Mouse (Mus musculus) limb, embryonic 13.5 days (tissue): ENCODE data around the gene Mcm2. TPM values are rescaled to one million over a fixed set of nuclear protein-coding genes. Genes with fewer than 3 reads are reported as not detected.

Experiments used
- ATAC-seq: fragments of 200-750 bp; cut with Nextera tagmentation; 2 replicates; pipeline ENCODE4 v1.8.0; 2017; ENCODE audit warnings: low read depth, moderate number of reproducible peaks, moderate TSS enrichment; ENCODE audit not compliant: low FRiP score
- H3K27ac ChIP-seq: fragments of 300-500 bp; sonication (generic); 2 replicates; pipeline ENCODE4 v1.5.1; 2015; ENCODE audit warnings: inconsistent platforms, mild to moderate bottlenecking, moderate library complexity
- H3K27me3 ChIP-seq: fragments of 300-500 bp; sonication (generic); 2 replicates; pipeline ENCODE4 v1.6.1; 2015; ENCODE audit warnings: mild to moderate bottlenecking, inconsistent platforms
- H3K36me3 ChIP-seq: fragments of 300-500 bp; sonication (generic); 2 replicates; pipeline ENCODE4 v1.6.1; 2015; ENCODE audit warnings: inconsistent platforms, mild to moderate bottlenecking, moderate library complexity
- H3K4me1 ChIP-seq: fragments of 300-500 bp; sonication (generic); 2 replicates; pipeline ENCODE4 v1.6.1; 2015; ENCODE audit warnings: inconsistent platforms
- H3K4me2 ChIP-seq: fragments of 300-500 bp; sonication (generic); replicated peaks from 2 replicates; pipeline ENCODE4 v1.6.1; 2015; ENCODE audit warnings: inconsistent platforms, mild to moderate bottlenecking, moderate library complexity
- H3K4me3 ChIP-seq: fragments of 300-500 bp; sonication (generic); 2 replicates; pipeline ENCODE4 v1.5.1; 2015; ENCODE audit warnings: moderate library complexity, mild to moderate bottlenecking, inconsistent platforms
- H3K9ac ChIP-seq: fragments of 300-500 bp; sonication (generic); 2 replicates; pipeline ENCODE4 v1.6.1; 2015; ENCODE audit warnings: mild to moderate bottlenecking, inconsistent platforms
- H3K9me3 ChIP-seq: fragments of 300-500 bp; sonication (generic); 2 replicates; pipeline ENCODE4 v1.6.1; 2016; ENCODE audit warnings: inconsistent platforms
- WGBS: fragments of 180-500 bp; shearing (Covaris S2); methylation state at CpG from one replicate; pipeline ENCODE4 v1.1.7; 2015; 5-methylcytosine and 5-hydroxymethylcytosine counted together
- polyA plus RNA-seq: library from polyadenylated mRNA; unstranded; fragments of >200 nt; fragmentation: Nextera tagmentation; extraction: Ambion mirVana; gene quantifications from 2 replicates; pipeline ENCODE4 v1.2.1, GENCODE M21; 2015

Gene Mcm2
- polyA plus RNA-seq, 1 experiment from 2014 or later = 144 TPM

GRCm38 (mm10) chr6:88924502-88925275, 26.1 kb upstream of the Mcm2 start:
- 9% methylated on average over 5 of the region's 5 CpGs for WGBS
- H3K4me1 ChIP-seq = peaks cover 33% of the 10 kb centered on the region
- H3K4me3 ChIP-seq = no peak overlapping the region
- no peaks in the 10 kb centered on the region for H3K36me3 ChIP-seq
- H3K27ac ChIP-seq = peak overlapping the region; percentile 74
- H3K9ac ChIP-seq = no peak overlapping the region
- H3K27me3 ChIP-seq = no peaks in the 10 kb centered on the region
- H3K9me3 ChIP-seq = no peaks in the 10 kb centered on the region
- 0 out of 2 replicates have a peak overlapping the region, but pooled peaks have one; percentile 10 for H3K4me2 ChIP-seq
- ATAC-seq = peak; percentile 79

DNA sequence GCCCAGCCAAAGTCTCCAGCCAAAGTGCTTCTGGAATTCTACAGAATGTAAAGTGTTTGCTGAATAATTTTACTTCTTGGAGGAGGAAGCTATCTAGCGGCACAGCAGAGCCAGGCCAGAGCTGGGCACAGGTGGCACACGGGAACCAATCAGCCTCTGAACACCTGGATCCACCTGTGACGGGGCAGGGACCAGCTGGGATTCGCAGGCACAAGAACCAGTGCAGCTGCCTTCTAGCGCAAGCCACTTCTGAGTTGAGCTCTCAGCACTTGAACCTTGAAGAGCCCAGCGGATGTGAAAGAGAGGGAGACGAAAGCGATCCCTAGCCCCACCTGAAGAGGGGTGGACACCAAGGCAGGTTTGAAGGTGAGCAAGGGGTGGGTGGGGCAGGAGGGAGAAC, 20.2 kb upstream of the Mcm2 start:
- Histone ChIP-seq H3K9ac (no peak overlapping the region), H3K4me2 (no peak overlapping the region), H3K4me3 (no peak overlapping the region), H3K27ac (no peak overlapping the region), H3K4me1 (peaks cover 6% of the 10 kb centered on the region; the same call in 1 of the 2 replicates), H3K36me3 (no peaks in the 10 kb centered on the region), H3K9me3 (no peaks in the 10 kb centered on the region), H3K27me3 (no peaks in the 10 kb centered on the region)
- WGBS = 75% methylated on average over 8 of the region's 8 CpGs
- ATAC-seq = no peak

GRCm38 (mm10) chr6:88916153-88916552, 17.6 kb upstream of the Mcm2 start:
- Histone ChIP-seq H3K27me3 (no peaks in the 10 kb centered on the region), H3K36me3 (peaks cover 19% of the 10 kb centered on the region), H3K27ac (no peak overlapping the region), H3K4me2 (no peak overlapping the region), H3K4me3 (no peak overlapping the region), H3K9me3 (no peaks in the 10 kb centered on the region), H3K9ac (no peak overlapping the region), H3K4me1 (0 out of 2 replicates have a peak, but pooled peaks cover 5% of the 10 kb centered on the region)
- WGBS = 65% methylated on average over 1 of the region's 1 CpGs
- ATAC-seq = no peak

DNA sequence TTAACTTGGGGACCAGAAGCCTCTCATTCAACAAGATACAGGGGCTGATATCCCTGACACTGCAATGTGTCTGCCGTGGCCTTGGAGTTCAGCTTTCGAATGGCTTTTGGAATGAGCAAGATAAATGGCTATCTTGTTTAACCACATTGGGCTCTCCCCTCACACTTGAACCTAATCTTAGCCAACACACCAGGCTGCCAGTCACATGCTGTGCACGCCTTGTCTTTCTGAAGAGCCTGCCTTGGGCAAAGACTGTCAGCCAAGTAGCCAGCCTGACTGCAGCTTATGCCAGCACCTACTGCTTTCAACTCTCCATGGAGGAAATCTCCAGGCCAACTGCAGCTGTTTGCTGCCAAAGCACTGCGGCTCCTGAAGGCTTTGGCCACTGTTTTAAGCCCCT, 16.9 kb upstream of the Mcm2 start:
- Histone ChIP-seq H3K27me3 (no peaks in the 10 kb centered on the region), H3K4me3 (no peak overlapping the region)
- ATAC-seq = no peak

GRCm38 (mm10) chr6:88914799-88915198, 16.2 kb upstream of the Mcm2 start:
- WGBS = 76% methylated on average over 5 of the region's 5 CpGs
- peaks cover 33% of the 10 kb centered on the region for H3K36me3 ChIP-seq
- H3K4me3 ChIP-seq = no peak overlapping the region
- H3K9ac ChIP-seq = no peak overlapping the region
- H3K9me3 ChIP-seq = no peaks in the 10 kb centered on the region
- H3K4me1 ChIP-seq = 0 out of 2 replicates have a peak, but pooled peaks cover 5% of the 10 kb centered on the region
- H3K4me2 ChIP-seq = no peak overlapping the region
- no peak for ATAC-seq
- no peaks in the 10 kb centered on the region for H3K27me3 ChIP-seq
- H3K27ac ChIP-seq = no peak overlapping the region

More for the DNA sequence above, 16.9 kb upstream of the Mcm2 start:
- Histone ChIP-seq H3K36me3 (peaks cover 26% of the 10 kb centered on the region), H3K4me2 (no peak overlapping the region), H3K4me1 (0 out of 2 replicates have a peak, but pooled peaks cover 5% of the 10 kb centered on the region), H3K9ac (no peak overlapping the region), H3K27ac (no peak overlapping the region), H3K9me3 (no peaks in the 10 kb centered on the region)
- WGBS = 85% methylated on average over 4 of the region's 4 CpGs

DNA sequence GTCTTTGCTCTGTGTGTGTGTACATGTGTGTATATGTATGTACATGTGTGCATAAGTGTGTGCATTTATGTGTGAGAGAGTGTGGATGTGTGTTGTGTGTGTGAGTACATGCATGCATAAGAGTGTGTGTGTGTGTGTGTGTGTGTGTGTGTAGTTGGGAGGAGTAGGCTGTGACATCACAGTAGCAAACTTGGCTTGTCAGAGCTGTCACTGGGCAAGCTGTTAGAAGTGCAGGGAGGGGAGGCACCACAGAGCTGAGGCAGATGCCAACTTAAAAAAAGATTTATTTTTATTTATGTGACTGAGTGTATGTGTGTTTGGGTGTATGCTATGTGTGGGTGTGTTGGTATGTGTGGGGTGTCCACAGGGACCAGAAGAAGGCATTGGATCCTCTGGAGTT, 14.9 kb upstream of the Mcm2 start:
- H3K4me2 ChIP-seq = no peak overlapping the region
- no peak for ATAC-seq
- H3K27me3 ChIP-seq = no peaks in the 10 kb centered on the region
- H3K9ac ChIP-seq = no peak overlapping the region
- peaks cover 46% of the 10 kb centered on the region for H3K36me3 ChIP-seq
- H3K9me3 ChIP-seq = no peaks in the 10 kb centered on the region
- 0 out of 2 replicates have a peak, but pooled peaks cover 5% of the 10 kb centered on the region for H3K4me1 ChIP-seq
- no peak overlapping the region for H3K27ac ChIP-seq
- no peak overlapping the region for H3K4me3 ChIP-seq

- H3K4me2 ChIP-seq = no peak overlapping the region
- no peaks in the 10 kb centered on the region for H3K9me3 ChIP-seq
- 0 out of 2 replicates have a peak, but pooled peaks cover 3% of the 10 kb centered on the region for H3K4me1 ChIP-seq
- no peak for ATAC-seq
- 79% methylated on average over 4 of the region's 4 CpGs for WGBS
- H3K4me3 ChIP-seq = no peak overlapping the region
- no peak overlapping the region for H3K9ac ChIP-seq
- no peaks in the 10 kb centered on the region for H3K27me3 ChIP-seq
- H3K27ac ChIP-seq = no peak overlapping the region
- peaks cover 50% of the 10 kb centered on the region for H3K36me3 ChIP-seq
Measured at GRCm38 (mm10) chr6:88913022-88913421, 14.4 kb upstream of the Mcm2 start.

DNA sequence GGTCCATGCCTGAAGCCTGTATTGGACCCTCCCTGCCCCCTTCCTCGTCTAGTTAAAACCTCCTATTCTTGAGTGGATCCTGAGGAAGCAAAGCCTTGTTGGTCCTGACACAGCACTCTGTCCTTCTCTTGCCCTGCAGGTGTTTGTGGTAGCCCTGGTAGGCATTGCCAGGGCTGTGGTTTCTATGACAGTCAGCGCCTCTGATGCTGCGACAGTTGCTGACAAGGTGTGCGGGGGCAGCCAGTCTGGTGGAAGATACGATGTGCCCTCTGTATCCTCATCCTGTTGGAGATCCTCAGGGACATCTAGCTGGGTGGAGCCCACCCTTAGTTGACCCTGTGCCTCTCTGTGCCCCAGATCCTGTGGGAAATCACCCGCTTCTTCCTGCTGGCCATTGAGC, 10.6 kb upstream of the Mcm2 start:
- Histone ChIP-seq H3K9me3 (no peaks in the 10 kb centered on the region), H3K4me2 (no peak overlapping the region), H3K4me1 (peaks cover 13% of the 10 kb centered on the region), H3K36me3 (peaks cover 61% of the 10 kb centered on the region), H3K9ac (no peak overlapping the region), H3K4me3 (no peak overlapping the region), H3K27ac (no peak overlapping the region), H3K27me3 (no peaks in the 10 kb centered on the region)
- no peak for ATAC-seq
- 94% methylated on average over 6 of the region's 6 CpGs for WGBS

DNA sequence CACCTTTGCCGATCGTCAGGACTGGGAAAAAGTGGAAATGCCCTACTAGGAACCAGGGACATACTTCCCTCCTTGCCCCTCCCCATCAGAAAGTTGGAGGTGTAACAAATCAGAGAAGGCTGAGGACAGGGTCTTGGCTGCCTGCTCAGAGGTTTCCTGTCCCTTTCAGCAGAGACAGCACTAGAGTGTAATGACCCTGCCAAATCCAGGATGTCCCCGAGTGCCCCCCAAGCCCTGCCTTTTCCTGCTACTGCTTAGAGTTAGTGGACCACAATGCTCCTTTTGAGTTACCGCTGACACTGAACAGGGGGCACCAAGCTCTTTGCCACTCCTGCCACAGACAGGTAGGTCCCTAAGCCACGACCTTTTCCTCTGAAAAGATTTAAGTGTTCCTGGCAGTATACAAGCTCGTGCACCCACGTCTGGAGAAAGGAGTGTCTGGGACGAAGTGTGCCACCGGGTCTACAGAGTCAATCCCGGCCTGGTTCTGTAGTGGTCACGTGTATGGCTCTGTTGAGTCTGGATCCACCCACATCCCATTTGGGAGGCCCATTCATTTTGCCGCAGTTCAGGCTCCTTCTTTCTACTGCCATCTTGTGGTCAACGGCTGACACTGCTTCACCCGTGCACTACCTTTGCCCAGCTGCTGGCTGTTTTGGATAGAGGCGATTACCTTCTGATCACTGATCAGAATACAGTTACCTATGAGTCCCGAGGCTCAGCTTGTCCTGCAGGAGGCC, 8.0 kb upstream of the Mcm2 start:
- peak overlapping the region; percentile 46; the same call in 1 of the 2 replicates for H3K4me2 ChIP-seq
- H3K4me3 ChIP-seq = peak overlapping the region; percentile 3; the same call in 1 of the 2 replicates
- H3K9me3 ChIP-seq = no peaks in the 10 kb centered on the region
- no peak overlapping the region for H3K9ac ChIP-seq
- H3K36me3 ChIP-seq = peaks cover 46% of the 10 kb centered on the region
- no peaks in the 10 kb centered on the region for H3K27me3 ChIP-seq
- H3K27ac ChIP-seq = no peak overlapping the region
- peaks cover 28% of the 10 kb centered on the region for H3K4me1 ChIP-seq
- 19% methylated on average over 16 of the region's 16 CpGs for WGBS
- ATAC-seq = no peak

GRCm38 (mm10) chr6:88905042-88905441, 6.5 kb upstream of the Mcm2 start:
- Histone ChIP-seq H3K9ac (no peak overlapping the region), H3K27ac (no peak overlapping the region), H3K4me2 (no peak overlapping the region), H3K36me3 (peaks cover 31% of the 10 kb centered on the region), H3K9me3 (no peaks in the 10 kb centered on the region), H3K4me1 (peaks cover 35% of the 10 kb centered on the region), H3K27me3 (no peaks in the 10 kb centered on the region), H3K4me3 (no peak overlapping the region)
- 89% methylated on average over 7 of the region's 7 CpGs for WGBS
- no peak for ATAC-seq

DNA sequence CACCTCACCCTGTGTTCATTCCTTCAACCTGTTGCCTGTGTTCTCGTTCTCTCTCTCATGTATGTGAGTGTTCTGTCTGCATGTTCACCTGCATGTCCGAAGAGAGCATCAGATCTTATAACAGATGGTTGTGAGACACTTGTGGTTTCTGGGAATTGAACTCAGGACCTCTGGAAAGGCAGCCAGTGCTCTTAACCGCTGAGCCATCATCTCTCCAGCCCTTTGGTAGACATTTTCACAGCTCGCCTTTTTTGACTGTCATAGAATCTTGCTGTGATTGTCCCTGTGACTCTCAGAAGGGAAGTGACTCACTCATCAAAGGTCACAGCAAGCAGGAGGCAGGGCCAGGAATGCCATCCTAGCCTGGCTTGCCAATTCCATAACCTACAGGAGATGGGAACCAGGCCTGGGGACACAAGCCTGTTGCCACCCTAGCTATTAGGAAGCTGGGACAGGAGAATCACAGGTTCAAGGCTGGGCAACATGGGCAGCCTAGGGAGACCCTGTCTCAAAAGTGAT, 5.9 kb upstream of the Mcm2 start:
- Histone ChIP-seq H3K9me3 (no peaks in the 10 kb centered on the region), H3K4me1 (peaks cover 35% of the 10 kb centered on the region), H3K27ac (no peak overlapping the region), H3K4me3 (no peak overlapping the region), H3K36me3 (peaks cover 26% of the 10 kb centered on the region), H3K27me3 (no peaks in the 10 kb centered on the region), H3K9ac (no peak overlapping the region), H3K4me2 (0 out of 2 replicates have a peak overlapping the region, but pooled peaks have one; percentile 94)
- no peak for ATAC-seq
- WGBS = 85% methylated on average over 4 of the region's 4 CpGs

DNA sequence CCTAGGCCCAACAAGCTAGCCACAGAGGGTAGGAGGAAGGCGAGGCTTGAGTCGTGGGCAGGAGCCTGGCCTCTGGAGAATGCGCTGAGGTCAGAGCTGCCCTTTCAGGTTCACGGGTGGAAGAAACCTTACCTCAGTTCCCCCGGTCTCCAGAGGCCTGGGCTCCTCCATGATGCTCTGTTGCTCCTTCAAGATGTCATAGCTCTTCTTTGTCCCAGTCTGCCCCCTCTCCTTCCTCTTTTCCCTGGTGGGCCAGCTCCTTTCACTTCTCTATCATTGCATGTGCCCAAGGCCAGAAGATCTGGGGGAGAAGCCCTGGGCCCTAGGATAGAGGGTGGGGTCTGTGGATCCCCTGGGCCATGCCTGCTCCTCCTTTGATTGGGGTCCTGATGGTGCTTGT, 5.1 kb upstream of the Mcm2 start:
- ATAC-seq = no peak

More for the DNA sequence above, 5.1 kb upstream of the Mcm2 start:
- Histone ChIP-seq H3K9ac (peak overlapping the region; percentile 92), H3K36me3 (peaks cover 18% of the 10 kb centered on the region; the same call in 1 of the 2 replicates), H3K9me3 (no peaks in the 10 kb centered on the region), H3K4me2 (peak overlapping the region; percentile 94), H3K27me3 (no peaks in the 10 kb centered on the region), H3K27ac (no peak overlapping the region), H3K4me3 (peak overlapping the region; percentile 82), H3K4me1 (peaks cover 35% of the 10 kb centered on the region)
- WGBS = 88% methylated on average over 5 of the region's 5 CpGs
